Mouse (Mus musculus): ENCODE results near the gene Myh13. TPM values are rescaled to one million over a fixed set of nuclear protein-coding genes. Genes with fewer than 3 reads are reported as not detected.

Myh13 gene
- polyA plus RNA-seq, 1 experiment from 2014 or later = not detected

DNA sequence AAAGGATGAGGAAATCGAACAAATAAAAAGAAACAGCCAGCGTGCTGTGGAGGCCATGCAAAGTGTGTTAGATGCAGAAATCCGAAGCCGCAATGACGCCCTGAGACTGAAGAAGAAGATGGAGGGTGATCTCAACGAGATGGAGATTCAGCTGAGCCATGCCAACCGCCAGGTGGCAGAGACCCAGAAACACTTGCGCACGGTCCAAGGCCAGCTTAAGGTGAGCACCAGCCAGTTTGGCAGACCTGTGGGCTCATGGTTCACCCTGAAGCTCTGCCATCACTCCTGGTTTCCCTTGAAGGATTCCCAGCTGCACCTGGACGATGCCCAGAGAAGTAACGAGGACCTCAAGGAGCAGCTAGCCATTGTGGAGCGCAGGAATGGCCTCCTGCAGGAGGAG, 43.1 kb downstream of the Myh13 start:
- Histone ChIP-seq H3K4me2 (replicated peaks) (no peak overlapping the region), H3K9me3 (no peaks in the 10 kb centered on the region), H3K9ac (no peak overlapping the region), H3K36me3 (no peaks in the 10 kb centered on the region), H3K27ac (no peak overlapping the region), H3K4me1 (replicated peaks) (no peaks in the 10 kb centered on the region), H3K27me3 (replicated peaks) (no peaks in the 10 kb centered on the region), H3K4me3 (replicated peaks) (no peak overlapping the region)
- ATAC-seq = no peak
- WGBS = 90% methylated on average over 12 of the region's 12 CpGs

DNA sequence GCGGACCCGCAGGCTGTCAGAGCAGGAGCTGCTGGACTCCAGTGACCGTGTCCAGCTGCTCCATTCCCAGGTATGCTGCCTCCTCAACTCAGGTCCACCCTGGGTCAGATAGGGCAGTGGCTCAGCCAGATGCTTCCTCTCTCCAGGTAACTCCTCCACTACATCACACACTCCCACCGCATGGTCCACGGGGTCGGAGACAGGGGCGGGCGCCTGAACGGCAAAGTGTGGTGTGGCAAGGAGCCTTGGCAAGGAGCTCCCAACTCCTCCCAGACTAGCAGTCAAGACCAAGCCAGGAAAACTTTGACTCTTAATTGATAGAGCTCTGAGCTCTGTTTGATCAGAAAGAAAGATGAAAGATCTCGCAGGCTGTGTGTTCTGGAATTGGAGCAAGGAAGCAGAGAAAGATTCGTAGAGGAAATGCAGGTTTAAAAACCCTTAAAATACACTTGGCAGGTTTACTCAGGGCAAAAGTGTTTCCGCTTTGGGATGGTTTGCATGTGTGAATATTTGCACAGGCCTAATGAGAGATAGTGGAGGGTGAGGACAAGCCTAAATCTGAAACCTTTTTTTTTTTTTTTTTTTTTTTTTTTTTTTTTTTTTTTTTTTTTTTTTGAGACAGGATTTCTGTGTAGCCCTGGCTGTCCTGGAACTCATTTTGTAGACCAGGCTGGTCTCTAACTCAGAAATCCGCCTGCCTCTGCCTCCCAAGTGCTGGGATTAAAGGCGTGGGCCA, 43.7 kb downstream of the Myh13 start:
- no peaks in the 10 kb centered on the region for H3K4me1 ChIP-seq (replicated peaks)
- no peak overlapping the region for H3K9ac ChIP-seq
- no peaks in the 10 kb centered on the region for H3K9me3 ChIP-seq
- H3K36me3 ChIP-seq = no peaks in the 10 kb centered on the region
- H3K27ac ChIP-seq = no peak overlapping the region
- H3K27me3 ChIP-seq (replicated peaks) = no peaks in the 10 kb centered on the region
- H3K4me3 ChIP-seq (replicated peaks) = no peak overlapping the region
- WGBS = 84% methylated on average over 14 of the region's 14 CpGs
- no peak for ATAC-seq
- H3K4me2 ChIP-seq (replicated peaks) = no peak overlapping the region

DNA sequence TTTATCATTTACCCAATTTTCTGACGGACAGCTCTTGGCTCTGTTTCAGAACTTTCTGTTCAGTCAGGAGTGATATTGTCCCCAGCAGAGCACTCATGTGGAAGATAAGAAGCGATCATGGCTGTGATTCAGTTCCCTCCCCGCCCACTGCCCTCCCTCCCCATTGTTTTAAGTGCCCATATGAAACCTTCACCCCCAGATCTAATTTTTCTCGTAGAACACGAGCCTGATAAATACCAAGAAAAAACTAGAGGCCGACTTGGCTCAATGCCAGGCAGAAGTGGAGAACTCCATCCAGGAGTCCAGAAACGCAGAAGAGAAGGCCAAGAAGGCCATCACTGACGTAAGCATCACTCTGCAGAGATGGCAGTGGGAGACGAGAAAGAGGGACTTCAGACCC, 45.5 kb downstream of the Myh13 start:
- Histone ChIP-seq H3K27ac (no peak overlapping the region), H3K4me1 (replicated peaks) (no peaks in the 10 kb centered on the region), H3K4me2 (replicated peaks) (no peak overlapping the region), H3K4me3 (replicated peaks) (no peak overlapping the region), H3K9me3 (no peaks in the 10 kb centered on the region), H3K9ac (no peak overlapping the region), H3K27me3 (replicated peaks) (no peaks in the 10 kb centered on the region), H3K36me3 (no peaks in the 10 kb centered on the region)
- 52% methylated on average over 9 of the region's 9 CpGs for WGBS
- ATAC-seq = no peak

DNA sequence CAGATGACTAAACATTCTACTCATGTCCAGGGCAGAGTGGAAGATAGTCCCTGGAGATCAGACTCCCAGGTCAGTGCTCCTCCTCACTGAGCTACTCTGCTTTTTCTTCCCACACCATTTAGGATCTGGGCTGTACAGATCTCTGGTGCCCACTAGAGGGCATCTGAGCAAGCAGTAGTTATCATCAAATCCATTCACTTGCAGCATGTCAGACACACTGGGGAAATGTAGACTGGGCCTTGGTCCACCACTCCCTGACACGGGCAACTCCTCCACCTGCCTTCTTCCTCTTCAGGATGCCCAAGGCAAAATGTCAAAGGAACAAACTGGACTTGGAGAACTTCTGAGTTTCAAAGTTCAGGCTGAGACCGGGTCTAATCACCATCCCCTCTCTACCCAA, 51.9 kb downstream of the Myh13 start:
- Histone ChIP-seq H3K27ac (no peak overlapping the region), H3K9ac (no peak overlapping the region), H3K4me3 (replicated peaks) (no peak overlapping the region), H3K4me1 (replicated peaks) (no peaks in the 10 kb centered on the region), H3K9me3 (no peaks in the 10 kb centered on the region), H3K36me3 (no peaks in the 10 kb centered on the region), H3K4me2 (replicated peaks) (no peak overlapping the region), H3K27me3 (replicated peaks) (no peaks in the 10 kb centered on the region)
- 62% methylated on average over 2 of the region's 2 CpGs for WGBS
- ATAC-seq = no peak

DNA sequence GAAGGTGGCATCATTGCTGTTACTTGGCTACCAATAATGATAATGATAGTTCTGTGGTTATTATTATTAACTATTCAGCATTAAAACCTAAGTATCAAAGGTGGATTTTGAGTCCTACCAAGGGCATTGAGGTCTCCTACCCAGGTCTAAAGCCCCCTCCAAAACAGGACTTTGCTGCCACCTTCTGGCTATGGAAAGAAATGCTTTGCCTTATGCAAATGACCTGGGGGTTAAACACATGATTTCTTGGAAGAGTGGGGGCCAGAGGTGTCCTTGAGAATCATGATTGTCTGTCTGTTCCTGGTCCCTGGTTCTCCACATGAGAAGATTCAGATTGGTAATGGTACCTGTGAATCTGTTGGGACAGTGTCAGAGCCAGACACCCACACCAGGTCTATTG, 54.9 kb downstream of the Myh13 start:
- Histone ChIP-seq H3K4me2 (replicated peaks) (no peak overlapping the region), H3K36me3 (no peaks in the 10 kb centered on the region), H3K4me1 (replicated peaks) (no peaks in the 10 kb centered on the region), H3K9ac (no peak overlapping the region), H3K27ac (no peak overlapping the region), H3K27me3 (replicated peaks) (no peaks in the 10 kb centered on the region), H3K9me3 (no peaks in the 10 kb centered on the region), H3K4me3 (replicated peaks) (no peak overlapping the region)
- ATAC-seq = no peak

DNA sequence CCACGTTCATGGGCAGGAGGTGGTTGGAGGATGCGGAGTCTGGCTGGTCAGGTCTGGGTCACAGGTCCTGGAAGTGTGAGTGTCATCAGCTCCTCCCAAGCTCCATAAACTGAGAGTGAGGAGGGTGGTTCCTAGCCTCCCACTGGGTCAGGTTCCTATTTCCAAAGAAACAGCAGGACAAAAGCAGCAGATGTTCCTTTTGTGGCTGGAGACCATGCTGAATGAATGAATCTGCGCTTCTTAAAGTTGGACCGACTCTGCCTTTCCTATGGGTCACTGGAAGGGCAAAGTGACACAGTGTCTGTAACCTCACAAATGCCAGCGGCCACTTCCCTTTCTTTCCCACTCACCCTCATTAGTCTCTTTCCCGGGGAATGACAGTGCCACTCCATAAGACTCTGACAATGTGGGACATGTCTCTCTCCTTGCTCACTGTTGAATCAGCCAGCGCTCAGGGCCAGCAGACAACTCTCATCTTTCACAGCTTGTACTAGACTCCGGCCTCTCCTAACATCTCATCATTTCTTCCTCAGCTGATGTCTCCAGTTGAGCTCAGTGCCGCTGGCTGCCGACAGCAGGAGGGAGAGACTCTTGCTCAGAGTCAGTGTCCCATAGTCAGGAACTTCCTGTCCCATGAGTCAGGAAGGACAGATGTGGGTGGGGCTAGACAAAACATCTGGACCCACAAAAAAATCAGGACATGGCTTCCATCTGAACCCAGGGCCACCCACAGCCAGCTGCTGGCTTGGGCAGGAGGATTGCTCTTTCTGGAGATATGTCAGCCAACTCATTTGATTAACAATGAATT, 58.4 kb downstream of the Myh13 start:
- Histone ChIP-seq H3K27me3 (replicated peaks) (no peaks in the 10 kb centered on the region), H3K27ac (no peak overlapping the region), H3K4me2 (replicated peaks) (no peak overlapping the region), H3K9ac (no peak overlapping the region), H3K9me3 (no peaks in the 10 kb centered on the region), H3K4me3 (replicated peaks) (no peak overlapping the region), H3K4me1 (replicated peaks) (no peaks in the 10 kb centered on the region), H3K36me3 (no peaks in the 10 kb centered on the region)
- no peak for ATAC-seq
- WGBS = 44% methylated on average over 10 of the region's 10 CpGs

DNA sequence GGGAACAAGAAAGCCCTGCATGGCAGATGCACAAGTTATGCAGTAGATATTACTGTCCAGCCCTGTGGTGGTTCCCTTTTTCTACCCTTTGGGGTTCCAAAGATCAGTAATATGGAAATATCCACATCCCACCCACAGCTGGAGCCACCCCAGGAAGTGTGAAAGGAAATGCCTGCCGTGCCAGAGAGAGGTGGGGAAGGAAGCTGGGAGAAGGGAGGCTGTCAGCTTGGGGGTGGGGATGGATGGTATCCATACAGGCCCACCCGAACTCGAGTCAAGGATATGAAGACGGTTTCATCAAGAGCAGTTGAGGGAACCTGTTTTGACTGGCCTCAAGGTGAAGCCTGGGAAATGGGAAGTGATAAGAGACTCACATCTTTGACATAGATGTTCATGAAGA, 60.4 kb downstream of the Myh13 start:
- Histone ChIP-seq H3K4me3 (replicated peaks) (no peak overlapping the region), H3K9ac (no peak overlapping the region), H3K9me3 (no peaks in the 10 kb centered on the region), H3K36me3 (no peaks in the 10 kb centered on the region), H3K4me2 (replicated peaks) (no peak overlapping the region), H3K27me3 (replicated peaks) (no peaks in the 10 kb centered on the region), H3K27ac (no peak overlapping the region), H3K4me1 (replicated peaks) (no peaks in the 10 kb centered on the region)
- ATAC-seq = no peak
- WGBS = 62% methylated on average over 4 of the region's 4 CpGs

DNA sequence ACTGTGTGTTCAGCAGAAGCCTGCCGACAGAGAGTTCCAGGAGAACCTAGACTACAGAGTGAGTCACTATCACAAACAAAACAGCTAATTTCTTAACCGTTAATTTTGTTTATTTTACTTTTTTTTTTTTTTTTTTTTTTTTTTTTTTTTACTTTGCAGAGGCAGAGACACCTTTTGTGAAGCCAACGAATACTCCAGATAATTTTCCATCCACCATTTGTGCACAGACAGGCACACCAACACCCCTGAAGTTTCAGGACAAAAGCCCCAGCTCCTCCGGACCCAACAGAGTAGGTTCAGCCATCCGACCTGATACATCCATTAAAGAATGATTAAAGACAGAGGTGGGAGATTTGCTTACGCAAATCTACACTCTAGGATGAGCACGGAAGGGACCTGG, 63.2 kb downstream of the Myh13 start:
- no peak overlapping the region for H3K4me2 ChIP-seq (replicated peaks)
- no peak for ATAC-seq
- H3K27ac ChIP-seq = no peak overlapping the region
- no peaks in the 10 kb centered on the region for H3K9me3 ChIP-seq
- no peak overlapping the region for H3K4me3 ChIP-seq (replicated peaks)
- H3K36me3 ChIP-seq = no peaks in the 10 kb centered on the region
- no peaks in the 10 kb centered on the region for H3K4me1 ChIP-seq (replicated peaks)
- H3K27me3 ChIP-seq (replicated peaks) = no peaks in the 10 kb centered on the region
- H3K9ac ChIP-seq = no peak overlapping the region
- 78% methylated on average over 7 of the region's 7 CpGs for WGBS

DNA sequence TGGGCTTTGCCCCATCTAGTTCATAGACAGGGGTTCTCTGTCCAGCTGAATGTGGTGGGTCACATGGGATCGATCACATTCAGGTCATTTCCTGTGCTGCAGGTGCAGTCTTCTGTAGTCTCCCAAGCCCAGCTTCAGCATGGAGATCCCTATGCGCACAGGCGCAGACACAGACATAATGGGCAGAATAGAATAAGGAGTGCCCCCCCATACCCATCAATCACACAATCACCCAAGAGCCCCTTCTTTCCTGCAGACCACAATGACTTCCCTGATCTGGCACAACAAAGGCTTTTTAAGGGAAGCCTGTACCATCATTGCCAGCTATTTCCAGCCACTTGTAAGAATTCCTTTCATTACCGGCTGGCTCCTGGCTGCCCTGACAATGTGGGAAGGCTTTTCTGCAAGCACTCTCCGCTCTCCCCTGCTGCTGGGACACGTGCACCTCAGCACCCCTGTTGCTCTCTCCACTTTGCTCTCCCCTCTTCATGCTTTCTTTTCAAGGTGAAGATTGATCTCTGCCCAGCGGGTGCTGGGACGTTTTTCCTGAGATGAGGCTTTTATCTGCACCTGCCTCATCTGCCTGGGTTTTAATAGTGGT, 65.5 kb downstream of the Myh13 start:
- no peak overlapping the region for H3K4me3 ChIP-seq (replicated peaks)
- H3K4me1 ChIP-seq (replicated peaks) = no peaks in the 10 kb centered on the region
- H3K9ac ChIP-seq = no peak overlapping the region
- no peaks in the 10 kb centered on the region for H3K9me3 ChIP-seq
- 36% methylated on average over 8 of the region's 8 CpGs for WGBS
- no peak overlapping the region for H3K27ac ChIP-seq
- no peak for ATAC-seq
- no peak overlapping the region for H3K4me2 ChIP-seq (replicated peaks)
- no peaks in the 10 kb centered on the region for H3K36me3 ChIP-seq
- H3K27me3 ChIP-seq (replicated peaks) = no peaks in the 10 kb centered on the region

DNA sequence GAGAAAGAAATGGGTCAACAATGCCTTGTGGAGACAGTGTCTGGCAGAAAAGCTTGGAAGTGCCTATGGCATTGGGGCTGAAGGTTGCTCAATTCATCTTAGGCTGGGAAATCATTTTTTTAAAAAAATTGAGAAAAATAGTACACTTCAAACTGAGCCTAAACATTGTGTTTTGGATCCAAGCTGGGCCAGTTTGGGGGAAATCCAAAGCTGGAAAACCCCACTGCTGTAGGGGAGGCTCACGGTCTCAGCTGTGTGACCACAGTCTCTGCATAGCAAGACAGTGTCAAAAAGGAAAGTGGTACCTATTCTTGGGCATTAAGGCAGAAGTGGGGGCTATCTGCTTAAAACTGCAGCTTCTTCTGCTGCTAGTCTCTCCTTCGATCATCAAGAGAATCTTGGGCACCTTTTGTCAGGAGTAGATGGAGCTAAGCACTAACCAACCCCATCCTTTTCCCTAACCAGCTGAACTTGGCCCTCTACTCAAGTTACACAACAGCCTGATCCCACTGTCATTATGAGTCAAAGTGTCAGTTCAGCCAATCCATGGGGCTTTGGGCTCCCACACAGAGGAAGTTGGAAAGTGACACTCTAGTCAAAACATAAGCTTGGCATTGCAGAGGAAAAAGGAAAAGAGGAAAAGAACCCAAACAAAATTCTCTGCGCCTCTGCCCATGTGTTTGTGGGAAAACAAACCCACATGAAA, 69.4 kb downstream of the Myh13 start:
- Histone ChIP-seq H3K27me3 (replicated peaks) (no peaks in the 10 kb centered on the region; the same call in 1 of the 2 replicates), H3K9ac (no peak overlapping the region), H3K4me2 (replicated peaks) (no peak overlapping the region), H3K4me3 (replicated peaks) (no peak overlapping the region), H3K4me1 (replicated peaks) (no peaks in the 10 kb centered on the region), H3K9me3 (no peaks in the 10 kb centered on the region), H3K36me3 (no peaks in the 10 kb centered on the region), H3K27ac (no peak overlapping the region)
- no peak for ATAC-seq
- WGBS = 83% methylated on average over 3 of the region's 3 CpGs

DNA sequence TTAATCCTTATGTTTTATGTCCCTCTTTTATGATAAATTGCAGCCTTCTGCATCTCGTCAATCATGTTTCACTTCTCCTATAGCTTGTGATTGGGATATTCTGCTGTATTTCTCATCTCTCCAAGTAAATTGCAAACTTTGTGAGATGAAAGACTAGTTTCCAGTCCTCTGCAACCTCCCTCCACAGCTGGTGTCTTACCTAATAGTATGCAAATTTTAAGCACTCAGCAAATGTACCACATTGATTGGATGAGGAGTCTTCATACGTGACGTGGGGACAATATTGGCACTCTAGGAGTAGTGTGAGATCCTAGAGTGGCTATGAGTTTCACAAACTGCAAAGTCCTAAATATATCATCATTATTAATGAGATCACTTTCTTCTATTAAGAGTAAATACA, 70.9 kb downstream of the Myh13 start:
- Histone ChIP-seq H3K9ac (no peak overlapping the region), H3K4me2 (replicated peaks) (no peak overlapping the region), H3K36me3 (no peaks in the 10 kb centered on the region), H3K9me3 (no peaks in the 10 kb centered on the region), H3K27me3 (replicated peaks) (no peaks in the 10 kb centered on the region; the same call in 1 of the 2 replicates), H3K4me3 (replicated peaks) (no peak overlapping the region), H3K27ac (no peak overlapping the region), H3K4me1 (replicated peaks) (no peaks in the 10 kb centered on the region)
- 80% methylated on average over 3 of the region's 3 CpGs for WGBS
- no peak for ATAC-seq

DNA sequence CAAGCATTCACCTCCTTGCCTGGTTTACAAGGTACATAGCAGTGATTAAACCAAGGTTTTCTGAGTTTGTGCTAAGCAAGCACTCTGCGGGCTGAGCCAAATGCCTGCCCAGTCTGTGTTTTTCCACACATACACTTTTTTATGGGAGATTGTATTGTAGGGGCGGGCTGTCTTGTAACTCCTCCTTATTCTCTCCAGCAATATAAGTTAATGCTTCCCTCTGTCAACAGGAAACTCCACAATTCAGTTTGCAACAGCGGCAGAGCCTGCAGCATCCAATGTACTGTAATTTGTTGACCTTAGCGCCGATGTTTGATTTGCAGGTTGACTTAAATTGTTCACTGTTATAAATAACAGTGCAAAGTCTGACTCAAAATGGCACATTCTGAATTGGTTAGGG, 79.5 kb downstream of the Myh13 start:
- Histone ChIP-seq H3K4me3 (replicated peaks) (no peak overlapping the region), H3K36me3 (no peaks in the 10 kb centered on the region), H3K9me3 (no peaks in the 10 kb centered on the region), H3K4me1 (replicated peaks) (no peaks in the 10 kb centered on the region), H3K27me3 (replicated peaks) (no peaks in the 10 kb centered on the region), H3K9ac (no peak overlapping the region), H3K27ac (no peak overlapping the region), H3K4me2 (replicated peaks) (no peak overlapping the region)
- WGBS = 63% methylated on average over 5 of the region's 5 CpGs
- no peak for ATAC-seq

Measured in intestine, embryonic 15.5 days (tissue).